Mouse (Mus musculus): ENCODE measurements at regions not wholly inside any gene's neighbourhood (a gene's known extent, or its start where the extent isn't known, plus 50 kb on each side); places are given as distances from the start of the nearest gene placed in this dataset.

DNA sequence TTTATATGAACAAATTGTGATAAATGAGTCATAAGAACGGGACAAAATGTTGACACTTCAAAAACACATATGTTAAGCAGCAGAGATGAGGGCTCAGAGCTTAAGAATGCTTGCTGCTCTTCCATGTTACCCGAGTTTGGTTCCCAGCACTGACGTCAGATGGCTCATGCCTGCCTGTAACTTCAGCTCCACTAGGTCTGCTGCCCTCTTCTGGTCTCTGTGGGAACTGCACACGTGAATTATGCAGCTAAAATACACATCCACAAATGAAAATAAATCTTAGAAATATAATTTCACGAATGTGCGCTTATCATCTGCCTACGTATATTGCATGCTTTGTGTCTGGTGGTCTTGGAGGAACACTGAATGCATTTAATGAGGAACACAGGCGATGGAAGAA, 432.5 kb downstream of the Tmem132b start:
- TF ChIP-seq ELF1 (IDR thresholded peaks at IDR 0.05; ENCODE audit: low read depth, low read length) (no peak), CTCF (conservative IDR thresholded peaks at IDR 0.05 in 1 of 2, IDR thresholded peaks at IDR 0.05 in 1 of 2; ENCODE audit: low read depth in 2 of 2, low read length in 2 of 2) (peak; percentile 8 to 10; a peak in 1 of 4 replicates), TCF12 (IDR thresholded peaks at IDR 0.05; ENCODE audit: low read depth, low read length) (no peak), POLR2A (IDR thresholded peaks at IDR 0.05; ENCODE audit: low read depth, low read length) (no peak), MYC (IDR thresholded peaks at IDR 0.05; ENCODE audit: low read depth, low read length) (no peak), CHD2 (IDR thresholded peaks at IDR 0.05; ENCODE audit: low read length) (no peak)

Data from CH12.LX (cell line).